Mouse (Mus musculus) heart, adult 2 months (tissue): ENCODE data around the gene Slc9a3r1.

Experiments
- CTCF ChIP-seq: fragments of 200-600 bp; IDR thresholded peaks from 2 replicates; pipeline ENCODE4 v1.8.1; 2022; ENCODE audit warnings: antibody characterized with exemption, mild to moderate bottlenecking, moderate library complexity
- EP300 ChIP-seq: fragments of 200-500 bp; IDR thresholded peaks from 2 replicates; pipeline ENCODE4 v1.6.1; 2011; ENCODE audit warnings: low read depth, low read length, control low read depth; ENCODE audit not compliant: insufficient read depth
- POLR2A ChIP-seq: fragments of 200-500 bp; IDR thresholded peaks from 2 replicates; pipeline ENCODE4 v1.6.1; 2011; ENCODE audit warnings: mild to moderate bottlenecking, low read depth, low read length, control low read depth; ENCODE audit not compliant: insufficient read depth

DNA sequence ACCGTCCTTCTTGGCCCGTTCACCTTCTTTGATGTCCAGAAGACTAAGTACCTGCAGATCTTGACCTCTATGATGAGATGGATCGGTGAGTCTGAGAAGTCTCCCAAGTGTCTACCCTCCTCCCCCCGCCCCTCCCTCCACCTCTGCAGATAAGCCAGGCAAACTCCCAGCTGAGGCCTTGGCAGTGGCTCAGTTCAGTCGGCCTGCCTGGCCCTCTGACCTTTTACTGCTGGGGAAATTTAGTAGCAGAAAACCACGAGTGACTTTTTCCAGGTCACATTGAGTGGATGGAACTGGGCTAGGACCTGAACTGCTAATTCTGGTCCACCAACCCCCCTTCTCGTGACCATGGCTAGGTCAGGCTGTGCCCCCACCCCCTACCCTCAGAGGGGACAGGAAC, 65.3 kb downstream of the Slc9a3r1 start:
- TF ChIP-seq CTCF (no peak), POLR2A (no peak), EP300 (no peak)
